Mouse (Mus musculus): ENCODE data around the gene Hspb3.

Hspb3 gene

GRCm38 (mm10) chr13:113663151-113663779, at the start of gene Hspb3:
TSS of gene Hspb3 (minus strand) at chr13:113663676.
- no peak for DNase-seq (ENCODE audit: low spot score in 2 of 2)

GRCm38 (mm10) chr13:113713186-113713585, 49.7 kb upstream of the Hspb3 start:
- no peak for DNase-seq (ENCODE audit: low spot score in 2 of 2)

- DNase-seq (ENCODE audit: low spot score in 2 of 2) = no peak
Measured at GRCm38 (mm10) chr13:113706183-113706582, 42.7 kb upstream of the Hspb3 start.

- DNase-seq (ENCODE audit: low spot score in 2 of 2) = no peak
Measured at GRCm38 (mm10) chr13:113701185-113701584, 37.7 kb upstream of the Hspb3 start.

GRCm38 (mm10) chr13:113699928-113700327, 36.5 kb upstream of the Hspb3 start:
- DNase-seq (ENCODE audit: low spot score in 2 of 2) = no peak

- DNase-seq (ENCODE audit: low spot score in 2 of 2) = no peak
Measured at GRCm38 (mm10) chr13:113699415-113699873, 36.0 kb upstream of the Hspb3 start.

- DNase-seq (ENCODE audit: low spot score in 2 of 2) = no peak
Measured at GRCm38 (mm10) chr13:113696838-113697321, 33.4 kb upstream of the Hspb3 start.

GRCm38 (mm10) chr13:113693383-113693782, 29.9 kb upstream of the Hspb3 start:
- DNase-seq (ENCODE audit: low spot score in 2 of 2) = peak in 1 of 2 experiments; percentile 21

- DNase-seq (ENCODE audit: low spot score in 2 of 2) = no peak
Measured at GRCm38 (mm10) chr13:113691644-113692043, 28.2 kb upstream of the Hspb3 start.

GRCm38 (mm10) chr13:113689883-113690282, 26.4 kb upstream of the Hspb3 start:
- DNase-seq (ENCODE audit: low spot score in 2 of 2) = no peak

- DNase-seq (ENCODE audit: low spot score in 2 of 2) = no peak
Measured at GRCm38 (mm10) chr13:113686691-113687121, 23.2 kb upstream of the Hspb3 start.

GRCm38 (mm10) chr13:113682821-113683220, 19.3 kb upstream of the Hspb3 start:
- no peak for DNase-seq (ENCODE audit: low spot score in 2 of 2)

- DNase-seq (ENCODE audit: low spot score in 2 of 2) = no peak
Measured at GRCm38 (mm10) chr13:113680646-113681045, 17.2 kb upstream of the Hspb3 start.

GRCm38 (mm10) chr13:113669459-113670077, 6.1 kb upstream of the Hspb3 start:
- DNase-seq (ENCODE audit: low spot score in 2 of 2) = peak; percentile 16 to 69

GRCm38 (mm10) chr13:113663883-113664282, 407 bp upstream of the Hspb3 start:
- no peak for DNase-seq (ENCODE audit: low spot score in 2 of 2)

- no peak for DNase-seq (ENCODE audit: low spot score in 2 of 2)
Measured at GRCm38 (mm10) chr13:113661826-113662271, 1.6 kb downstream of the Hspb3 start.

GRCm38 (mm10) chr13:113660576-113661310, 2.7 kb downstream of the Hspb3 start:
- DNase-seq (ENCODE audit: low spot score in 2 of 2) = no peak

GRCm38 (mm10) chr13:113657204-113657603, 6.3 kb downstream of the Hspb3 start:
- no peak for DNase-seq (ENCODE audit: low spot score in 2 of 2)

GRCm38 (mm10) chr13:113656639-113657038, 6.8 kb downstream of the Hspb3 start:
- DNase-seq (ENCODE audit: low spot score in 2 of 2) = no peak

GRCm38 (mm10) chr13:113655511-113655910, 8.0 kb downstream of the Hspb3 start:
- DNase-seq (ENCODE audit: low spot score in 2 of 2) = no peak

- DNase-seq (ENCODE audit: low spot score in 2 of 2) = no peak
Measured at GRCm38 (mm10) chr13:113640944-113641597, 22.4 kb downstream of the Hspb3 start.

GRCm38 (mm10) chr13:113638914-113639313, 24.6 kb downstream of the Hspb3 start:
- no peak for DNase-seq (ENCODE audit: low spot score in 2 of 2)
